Mouse (Mus musculus) monocyte, adult 5-6 weeks (primary cell): Measurements from ENCODE around the gene Klk15. TPM values are rescaled to one million over a fixed set of nuclear protein-coding genes. Genes with fewer than 3 reads are reported as not detected.
"Not testable (repeated sequence)": the region's sequence is repeated elsewhere in the genome, so short reads cannot be mapped to it uniquely, and the experiment has no call there.

Source experiments
- ATAC-seq: fragments of 153-309, 156-312 bp; replicated peaks from 2 replicates; pipeline ENCODE4 v1.8.0; 2017; ENCODE audit warnings: mild to moderate bottlenecking; ENCODE audit not compliant: low TSS enrichment, insufficient number of reproducible peaks, severe bottlenecking, poor library complexity, low FRiP score
- total RNA-seq: library from RNA; stranded (forward); fragments of 200-1000, 200-491, 200-594 nt; gene quantifications from 3 replicates; pipeline ENCODE4 v1.2.3, GENCODE M21; 2017

The Klk15 gene
- not detected in 3 replicates for total RNA-seq

- no peak for ATAC-seq
Observed at GRCm38 (mm10) chr7:43933440-43933839, at the start of gene Klk15. Klk15 (plus strand) TSS chr7:43933740.

- no peak for ATAC-seq
Observed at GRCm38 (mm10) chr7:43891365-43891764, 42.2 kb upstream of the Klk15 start.

- ATAC-seq: no peak
Observed at GRCm38 (mm10) chr7:43891788-43892187, 41.8 kb upstream of the Klk15 start.

GRCm38 (mm10) chr7:43894836-43895235, 38.7 kb upstream of the Klk15 start:
- peak; percentile 84 for ATAC-seq

GRCm38 (mm10) chr7:43914821-43915220, 18.7 kb upstream of the Klk15 start:
- ATAC-seq: no peak

- no peak for ATAC-seq
Observed at GRCm38 (mm10) chr7:43918426-43918825, 15.1 kb upstream of the Klk15 start.

GRCm38 (mm10) chr7:43918871-43919270, 14.7 kb upstream of the Klk15 start:
- ATAC-seq: no peak

- peak; percentile 70 for ATAC-seq
Observed at GRCm38 (mm10) chr7:43919559-43920451, 13.7 kb upstream of the Klk15 start.

GRCm38 (mm10) chr7:43920582-43920981, 13.0 kb upstream of the Klk15 start:
- ATAC-seq: peak; percentile 54

GRCm38 (mm10) chr7:43921087-43921486, 12.5 kb upstream of the Klk15 start:
- ATAC-seq: peak; percentile 52; the same call in 1 of the 2 replicates

- ATAC-seq: no peak
Observed at GRCm38 (mm10) chr7:43921941-43922340, 11.6 kb upstream of the Klk15 start.

GRCm38 (mm10) chr7:43925985-43926384, 7.6 kb upstream of the Klk15 start:
- peak; percentile 44; the same call in 1 of the 2 replicates for ATAC-seq

- no peak; the same call in 1 of the 2 replicates for ATAC-seq
Observed at GRCm38 (mm10) chr7:43928521-43928920, 5.0 kb upstream of the Klk15 start.

GRCm38 (mm10) chr7:43932337-43932736, 1.2 kb upstream of the Klk15 start:
- ATAC-seq: no peak

GRCm38 (mm10) chr7:43934747-43935146, 1.2 kb downstream of the Klk15 start:
- ATAC-seq: no peak

GRCm38 (mm10) chr7:43936551-43936950, 3.0 kb downstream of the Klk15 start:
- ATAC-seq: no peak

- not testable (repeated sequence) for ATAC-seq
Observed at GRCm38 (mm10) chr7:43942293-43942692, 8.8 kb downstream of the Klk15 start.

- no peak for ATAC-seq
Observed at GRCm38 (mm10) chr7:43944727-43945264, 11.3 kb downstream of the Klk15 start.

GRCm38 (mm10) chr7:43950364-43950763, 16.8 kb downstream of the Klk15 start, which contains the start of gene Klk1b8:
Klk1b8 (plus strand) TSS chr7:43950664.
- no peak for ATAC-seq

GRCm38 (mm10) chr7:43952703-43953102, 19.2 kb downstream of the Klk15 start:
- no peak for ATAC-seq
